Mouse (Mus musculus): ENCODE results near the gene Plod3.

GRCm38 (mm10) chr5:137039453-137039852 lies 52.6 kb downstream of the Plod3 start:
- TF ChIP-seq CTCF (IDR thresholded peaks at IDR 0.05) (no peak), EP300 (IDR thresholded peaks at IDR 0.05) (no peak)

All from lung, postnatal 0 days (tissue).